Mouse (Mus musculus) gastrocnemius, postnatal 25 days (tissue): Measurements from ENCODE around the gene Rbfox1. TPM values are rescaled to one million over a fixed set of nuclear protein-coding genes. Genes with fewer than 3 reads are reported as not detected.

Source experiments
- DNase-seq: peaks from one replicate; pipeline ENCODE4 v3.0.0; 2022
- total RNA-seq, 2 experiments: library from RNA; stranded (reverse); gene quantifications; 1 replicate in 1 of 2; 2 replicates in 1 of 2; pipeline ENCODE4 v1.2.3; 2021

Gene Rbfox1
- total RNA-seq, 2 experiments from 2014 or later = 146 to 174 TPM

DNA sequence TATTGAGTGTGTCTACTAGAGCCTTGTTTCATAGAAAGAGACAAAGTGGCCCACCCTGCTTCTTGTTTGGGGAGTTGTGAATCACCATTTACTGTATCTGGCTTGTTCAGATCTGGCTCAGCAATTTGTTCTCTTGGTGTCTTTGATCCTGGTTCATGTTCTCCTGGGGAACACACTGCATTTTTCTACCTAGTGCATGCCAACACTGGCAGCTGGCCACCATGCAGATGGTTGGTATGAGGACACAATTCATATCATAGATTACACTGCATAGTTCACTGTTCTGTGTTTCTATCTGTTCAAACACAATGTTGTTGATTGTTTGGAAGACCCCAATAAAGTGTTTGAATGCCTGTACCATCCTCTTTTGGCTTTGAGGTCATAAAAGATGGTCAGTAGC, 948.3 kb downstream of the Rbfox1 start:
- no peak for DNase-seq

DNA sequence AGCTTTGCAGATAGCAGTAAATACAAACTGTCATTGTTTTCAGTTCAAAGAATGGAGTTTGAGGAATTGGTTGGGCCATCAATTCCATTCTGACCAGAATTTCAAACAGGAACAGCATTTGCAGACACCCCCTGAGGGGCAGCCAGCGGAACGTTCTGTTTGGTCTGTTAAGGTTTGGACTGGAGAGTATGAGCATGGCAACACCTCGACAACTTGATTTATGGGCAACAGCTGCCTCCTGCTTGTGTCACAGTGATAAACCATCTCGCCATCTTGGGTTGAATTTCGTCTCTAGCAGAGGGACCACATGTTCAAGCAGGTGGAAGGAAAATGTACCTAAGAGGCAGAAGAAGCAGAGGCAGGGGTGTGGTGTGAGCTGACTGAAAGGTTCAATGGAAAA, 949.9 kb downstream of the Rbfox1 start:
- peak; percentile 14 for DNase-seq

DNA sequence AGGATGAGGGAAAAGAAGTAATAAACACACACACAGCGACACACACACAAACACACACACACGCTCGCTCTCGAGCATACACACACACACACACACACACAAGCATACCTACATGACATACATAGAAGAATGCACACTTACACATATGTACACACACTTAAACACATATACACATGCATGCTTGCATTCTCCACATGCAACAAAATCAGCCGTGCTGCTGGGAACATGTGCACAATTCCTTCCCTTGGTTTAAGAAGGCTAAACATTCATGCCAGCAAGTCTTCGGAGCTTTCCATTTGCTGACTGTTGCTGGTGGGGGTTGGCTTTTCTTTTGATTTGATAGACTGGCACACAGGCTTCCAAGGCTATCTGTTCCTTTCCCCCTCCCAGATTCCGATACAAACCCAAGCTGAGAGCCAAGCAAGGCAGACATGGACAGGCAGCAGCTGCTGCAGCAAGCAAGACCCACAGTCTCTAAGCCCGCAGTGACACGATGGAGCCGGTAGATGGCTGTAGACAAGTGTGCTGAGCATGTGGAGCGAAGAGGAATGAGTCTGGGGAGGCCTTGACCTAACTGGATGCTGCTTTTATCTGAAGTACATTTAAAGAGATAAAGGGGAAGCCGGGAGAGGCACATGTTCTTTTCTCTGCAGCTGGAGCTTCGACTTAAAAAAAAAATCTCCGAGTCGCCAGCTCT, 954.3 kb downstream of the Rbfox1 start:
- peak; percentile 23 for DNase-seq

DNA sequence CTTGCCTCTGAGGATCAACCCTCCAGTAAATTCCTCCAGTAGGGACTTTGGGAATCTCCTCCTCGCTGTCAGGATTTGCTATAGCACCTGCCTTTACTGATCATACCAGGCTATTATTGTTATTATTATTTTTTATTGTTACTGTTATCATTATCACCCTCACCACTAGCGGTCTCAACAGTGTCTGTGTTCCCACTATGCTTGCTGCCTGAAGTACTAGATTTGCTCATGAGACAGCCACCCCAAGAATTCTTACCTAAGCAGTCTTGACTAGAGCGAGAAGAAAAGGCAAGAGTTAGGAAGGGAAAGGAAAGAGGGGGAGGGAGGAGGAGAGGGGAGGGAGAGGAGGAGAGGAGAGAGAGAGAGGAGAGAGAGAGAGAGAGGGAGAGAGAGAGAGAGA, 954.9 kb downstream of the Rbfox1 start:
- no peak for DNase-seq

DNA sequence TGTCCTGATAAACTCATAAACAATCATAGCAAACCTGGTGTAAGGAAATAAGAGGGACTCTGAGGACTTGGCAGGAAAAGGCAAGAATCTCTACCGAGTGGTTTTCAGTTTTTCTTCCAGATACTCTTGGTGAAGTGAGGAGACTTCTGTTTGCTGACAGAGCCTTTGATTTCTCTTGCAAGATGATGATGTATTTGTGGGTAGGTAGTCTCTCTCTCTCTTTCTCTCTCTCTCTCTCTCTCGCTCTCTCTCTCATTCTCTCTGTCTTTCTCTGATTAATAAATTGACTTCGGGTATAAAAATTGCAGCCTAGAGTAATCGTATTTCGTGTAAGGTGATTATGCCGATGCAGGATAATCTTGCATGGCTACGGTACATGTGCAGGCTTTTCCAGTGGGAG, 955.3 kb downstream of the Rbfox1 start:
- no peak for DNase-seq

DNA sequence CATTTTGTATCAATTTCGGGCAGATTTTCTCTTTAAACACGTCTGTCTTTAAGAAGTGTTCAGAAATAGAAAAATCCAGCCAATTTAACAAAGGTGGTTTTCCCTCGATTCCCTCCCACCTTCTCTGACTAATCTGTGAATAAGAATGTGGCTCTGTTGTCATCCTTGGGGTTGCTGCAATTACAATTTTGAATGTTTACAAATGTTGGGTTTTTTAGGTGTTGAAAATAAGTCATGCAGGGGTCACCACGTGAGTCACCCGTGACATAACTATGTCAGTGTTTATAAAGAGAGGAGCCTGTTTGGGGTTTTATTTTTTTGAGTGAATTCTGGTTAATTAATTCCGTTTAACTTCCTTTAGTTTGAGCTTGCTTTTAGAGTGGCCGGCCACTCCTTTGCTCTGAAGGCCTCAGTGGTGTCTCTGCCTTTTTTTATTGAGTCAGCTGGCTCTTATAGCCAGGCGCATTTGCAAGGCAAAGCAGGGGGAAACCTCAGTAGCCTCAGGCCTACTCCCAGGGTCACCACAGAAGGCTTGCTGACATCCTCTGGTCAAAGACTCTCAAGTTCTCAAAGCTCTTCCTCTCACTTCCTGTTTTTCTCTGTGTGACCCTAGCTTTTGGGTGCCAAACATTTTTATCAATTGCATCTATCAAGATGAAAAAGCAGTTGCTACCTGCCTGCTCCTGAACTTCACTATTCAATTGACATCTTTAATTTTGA, 957.1 kb downstream of the Rbfox1 start:
- no peak for DNase-seq

DNA sequence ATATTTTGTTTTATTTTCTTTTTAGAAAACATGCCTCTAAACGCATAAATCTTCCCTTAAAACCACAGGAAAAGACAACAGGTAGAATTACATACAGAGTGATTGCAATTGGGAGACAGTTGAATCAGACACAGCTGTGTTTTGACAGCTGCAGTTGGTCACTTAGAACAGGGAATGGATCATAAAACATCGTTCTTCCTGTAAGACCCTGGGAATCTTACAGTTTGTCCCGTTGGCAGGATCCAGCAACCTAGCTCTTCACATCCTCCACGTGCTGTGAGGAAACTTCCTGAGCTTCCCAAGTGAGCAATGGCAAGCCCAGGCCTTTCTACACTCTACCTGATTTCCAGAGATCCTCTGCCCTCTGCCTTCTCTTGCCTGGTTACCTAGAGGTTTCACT, 959.5 kb downstream of the Rbfox1 start:
- DNase-seq = no peak

DNA sequence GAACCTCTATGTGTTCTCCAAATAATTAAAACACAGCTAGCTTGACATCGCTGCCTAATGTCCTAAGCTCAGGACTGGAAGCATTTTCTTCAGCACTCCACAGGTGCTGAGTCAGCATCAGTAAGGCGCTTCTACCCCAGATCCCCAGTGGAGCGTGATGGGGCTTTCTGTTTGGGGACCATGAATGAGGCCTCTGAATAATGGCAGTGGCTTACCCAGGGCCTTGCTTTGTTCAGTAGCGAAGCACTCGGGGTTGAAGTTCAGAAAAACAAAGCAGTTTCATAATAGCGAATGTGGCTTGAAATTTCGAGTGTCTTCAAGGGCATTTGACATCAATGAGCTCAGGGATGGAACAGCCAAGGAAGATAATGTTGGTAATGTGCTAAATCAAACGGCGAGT, 966.2 kb downstream of the Rbfox1 start:
- DNase-seq = no peak

DNA sequence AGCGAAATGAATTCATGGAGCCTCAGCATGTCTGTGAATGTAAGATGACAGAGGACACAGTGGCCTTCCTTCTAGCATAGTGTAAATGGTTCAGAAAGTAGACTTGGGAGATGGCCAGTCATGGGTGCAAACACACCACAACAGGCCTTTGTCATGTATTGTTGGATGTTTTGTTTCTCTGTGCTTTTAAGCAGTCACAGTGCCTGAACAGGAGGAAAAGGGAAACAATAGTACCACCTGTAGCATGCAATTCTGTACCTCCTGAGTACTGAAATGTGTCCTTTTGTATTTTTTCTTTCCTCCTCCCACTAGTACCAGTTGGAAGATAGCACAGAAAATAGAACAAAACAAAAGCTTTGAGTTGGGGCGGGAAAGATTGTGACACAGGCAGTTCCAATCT, 968.6 kb downstream of the Rbfox1 start:
- no peak for DNase-seq

DNA sequence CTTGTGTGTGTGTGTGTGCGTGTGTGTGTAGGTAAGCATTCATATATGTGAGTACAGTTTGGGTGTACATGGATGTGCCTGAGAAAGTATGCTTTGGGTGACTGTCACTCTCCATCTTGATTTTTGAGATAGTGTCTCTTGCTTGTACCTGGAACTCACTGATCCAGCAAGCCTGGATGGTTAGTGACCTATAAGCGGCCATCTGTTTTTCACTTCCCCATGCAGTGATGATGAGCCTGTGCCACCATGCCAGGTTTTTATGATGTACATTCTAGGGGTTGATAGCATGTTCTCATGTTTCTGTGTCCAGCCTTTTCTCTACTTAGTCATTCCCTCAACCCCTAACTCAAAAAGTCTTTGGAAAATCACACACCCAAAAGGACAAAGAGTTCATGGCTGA, 976.5 kb downstream of the Rbfox1 start:
- no peak for DNase-seq

DNA sequence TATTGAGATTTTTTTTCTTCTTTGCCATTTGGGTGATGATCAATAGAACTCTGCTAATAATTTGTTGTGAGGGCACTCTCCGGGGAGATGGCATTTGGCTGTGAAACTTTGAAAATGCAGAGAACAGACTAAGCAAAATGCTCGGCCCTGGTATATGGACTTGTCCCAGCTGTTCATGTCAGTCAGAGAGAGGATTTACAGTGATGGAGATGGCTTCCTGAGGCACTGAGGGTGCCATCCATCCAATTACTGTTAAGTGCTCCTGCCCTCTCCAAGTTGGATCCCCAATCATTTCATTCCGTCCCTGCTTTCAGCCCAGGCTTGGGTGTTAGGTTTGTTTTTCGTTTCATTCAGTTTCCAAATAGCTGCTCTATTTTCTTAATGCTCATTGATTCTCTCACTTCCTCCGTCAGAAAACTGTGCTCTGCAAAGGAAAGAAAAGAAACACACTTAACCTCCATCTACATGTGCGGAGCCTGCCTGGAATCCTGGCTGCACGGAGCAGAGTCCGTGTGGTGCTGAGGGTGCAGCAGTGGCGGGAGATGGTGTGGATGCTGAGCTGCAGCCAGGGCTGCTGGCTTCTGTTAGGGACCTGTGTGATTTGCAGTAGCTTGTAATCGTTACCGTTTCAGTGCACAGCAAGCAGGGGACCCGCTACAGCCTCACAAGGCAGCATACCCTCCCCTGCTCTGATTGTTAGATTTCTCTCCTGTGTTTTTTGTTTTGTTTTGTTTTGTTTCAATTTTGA, 997.7 kb downstream of the Rbfox1 start:
- DNase-seq = no peak

DNA sequence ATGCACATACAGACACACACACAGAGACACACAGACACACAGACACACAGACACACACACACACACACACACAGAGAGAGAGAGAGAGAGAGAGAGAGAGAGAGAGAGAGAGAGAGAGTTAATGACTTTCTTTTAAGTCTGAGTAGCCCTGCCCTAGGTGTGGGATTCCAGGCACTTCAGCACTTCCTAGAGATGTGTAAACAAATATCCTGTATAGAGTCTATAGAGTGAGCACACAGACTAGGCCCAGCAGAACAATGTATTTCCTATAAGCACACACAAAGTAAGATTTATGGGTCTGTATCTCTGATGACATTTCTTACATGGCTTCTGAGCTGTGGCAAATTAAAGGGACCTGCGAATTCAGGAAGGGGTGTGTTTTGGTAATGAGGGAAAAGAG, 998.6 kb downstream of the Rbfox1 start:
- no peak for DNase-seq

DNA sequence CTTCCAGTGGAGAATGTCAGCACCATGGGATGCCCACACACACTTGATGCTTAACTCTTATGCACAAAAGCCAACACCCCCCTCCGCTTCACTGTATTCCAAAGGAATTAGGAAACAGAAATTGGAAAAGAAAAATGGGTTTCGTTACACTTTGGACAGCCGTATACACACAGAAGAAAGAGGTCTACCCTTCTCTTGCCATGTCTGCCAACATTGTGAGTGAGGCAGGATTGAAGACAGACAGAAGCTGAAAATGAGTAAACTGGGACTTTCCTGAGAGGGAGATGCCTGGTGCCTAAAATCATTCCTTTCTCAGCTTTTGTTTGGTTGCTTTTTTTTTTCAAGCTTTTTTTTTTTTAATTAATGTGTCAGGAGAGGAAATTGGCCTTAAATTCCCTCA, 1000.5 kb downstream of the Rbfox1 start:
- DNase-seq = no peak

DNA sequence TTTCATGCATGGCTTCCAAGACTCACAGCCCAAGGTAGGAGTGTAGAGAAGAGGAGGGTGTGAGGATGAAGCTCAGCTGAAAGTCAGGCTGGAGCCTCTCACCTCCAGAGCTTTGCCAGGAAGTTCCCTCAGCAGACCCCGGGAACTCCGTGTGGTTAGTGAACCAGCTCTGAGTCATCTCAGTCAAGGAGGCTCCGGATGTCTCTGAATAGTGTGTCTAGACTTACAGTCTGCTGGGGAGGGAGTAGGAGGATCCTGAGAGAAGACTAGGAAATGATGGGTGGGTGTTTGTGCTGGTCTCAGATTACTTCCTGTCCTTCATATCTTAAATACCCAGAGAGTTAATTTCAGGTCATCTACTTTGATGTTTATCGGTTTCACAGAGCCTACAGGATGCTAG, 1004.1 kb downstream of the Rbfox1 start:
- DNase-seq = no peak

DNA sequence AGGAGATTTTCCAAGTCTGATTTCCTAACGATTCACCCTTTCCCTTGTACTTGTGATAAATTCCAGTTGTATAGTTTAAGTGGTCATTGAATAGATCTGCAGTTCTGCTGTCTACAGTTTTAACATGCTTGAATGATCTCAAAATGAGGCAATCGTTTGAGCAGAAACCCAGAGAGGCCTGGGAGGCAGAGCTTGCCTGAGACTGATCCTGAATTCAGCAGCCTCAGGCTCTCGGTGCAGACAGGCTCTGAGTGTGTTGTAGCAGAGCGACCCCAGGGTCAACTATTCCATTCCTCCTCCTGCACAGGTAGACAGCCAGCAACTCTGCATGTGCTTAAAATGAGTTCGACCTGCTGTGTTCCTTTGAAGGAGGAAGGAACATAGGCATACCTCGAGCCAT, 1012.6 kb downstream of the Rbfox1 start:
- no peak for DNase-seq

DNA sequence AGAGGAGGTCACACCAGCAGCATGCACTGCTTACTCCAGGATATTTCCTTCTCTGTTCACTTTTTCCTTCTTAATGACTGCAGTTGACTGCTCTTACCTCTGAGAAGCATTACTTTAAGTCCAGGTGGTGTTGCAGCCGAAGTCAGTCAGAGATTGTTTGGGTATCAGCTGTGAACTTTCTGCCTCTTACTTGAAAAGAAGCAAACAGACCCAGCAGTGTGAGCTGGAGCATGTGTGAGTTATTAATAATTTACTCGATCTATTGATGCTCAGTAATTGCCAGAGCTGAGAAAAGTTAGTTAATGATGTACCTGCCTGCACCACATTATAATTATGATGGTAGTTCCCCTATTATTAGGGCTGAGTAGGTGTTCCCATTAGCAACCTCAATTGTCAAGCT, 1014.9 kb downstream of the Rbfox1 start:
- DNase-seq = no peak

DNA sequence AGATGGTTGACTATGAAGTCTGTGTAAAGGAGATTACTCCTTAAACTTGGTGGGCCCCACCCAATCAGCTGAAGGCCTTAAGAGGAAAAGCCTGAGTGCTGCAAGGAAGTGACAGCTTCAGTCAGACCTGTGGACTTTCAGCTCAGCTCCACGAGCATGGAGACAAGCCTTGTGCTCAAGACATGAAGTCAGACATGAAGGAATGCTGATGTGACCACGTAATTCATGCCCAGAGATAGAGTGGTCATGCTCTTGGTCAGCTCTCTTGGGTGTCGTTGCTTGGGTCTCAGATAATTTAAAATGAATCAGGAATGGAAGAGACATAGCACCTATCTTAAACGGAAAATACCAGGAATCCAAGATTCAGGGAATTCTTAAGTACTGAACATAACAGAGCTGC, 1019.8 kb downstream of the Rbfox1 start:
- no peak for DNase-seq

DNA sequence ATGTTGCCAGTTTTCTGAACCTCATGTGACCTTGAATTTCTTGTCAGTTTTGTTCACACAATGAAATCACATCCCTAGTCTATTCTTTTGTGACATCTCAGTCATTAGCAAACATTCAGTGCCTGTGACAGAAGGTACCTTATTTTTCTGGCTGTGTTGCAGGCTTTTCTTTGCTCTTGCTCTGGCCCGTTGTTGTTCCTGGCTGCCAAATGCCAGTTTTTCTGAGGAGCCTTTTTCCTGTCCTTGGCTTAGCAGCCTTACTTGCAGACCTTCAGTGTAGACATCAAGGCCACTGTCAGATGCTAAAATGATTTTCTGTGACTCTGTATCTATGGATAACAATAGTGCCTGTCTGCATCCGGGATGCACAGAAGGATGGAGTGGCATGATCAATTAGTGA, 1020.8 kb downstream of the Rbfox1 start:
- DNase-seq = no peak

DNA sequence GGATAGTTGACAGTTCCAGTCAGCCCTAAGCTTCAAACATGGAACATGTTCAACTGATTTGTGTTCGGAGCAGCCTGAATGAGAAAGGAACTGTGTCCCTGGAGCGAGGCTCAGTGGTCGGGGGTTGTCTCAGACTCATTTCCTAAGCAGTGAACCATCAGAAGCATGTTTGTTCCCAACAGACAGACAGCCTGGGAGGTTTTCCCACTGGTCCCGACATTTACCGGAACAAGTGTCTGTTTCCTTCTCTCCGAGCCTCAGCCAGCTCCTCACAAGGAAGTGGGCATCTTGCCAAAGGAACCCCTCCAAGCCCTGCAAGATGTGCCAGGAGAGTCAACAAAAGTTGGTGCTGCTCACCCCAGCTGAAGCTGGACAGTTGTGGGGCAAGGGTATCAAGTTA, 1022.4 kb downstream of the Rbfox1 start:
- no peak for DNase-seq

DNA sequence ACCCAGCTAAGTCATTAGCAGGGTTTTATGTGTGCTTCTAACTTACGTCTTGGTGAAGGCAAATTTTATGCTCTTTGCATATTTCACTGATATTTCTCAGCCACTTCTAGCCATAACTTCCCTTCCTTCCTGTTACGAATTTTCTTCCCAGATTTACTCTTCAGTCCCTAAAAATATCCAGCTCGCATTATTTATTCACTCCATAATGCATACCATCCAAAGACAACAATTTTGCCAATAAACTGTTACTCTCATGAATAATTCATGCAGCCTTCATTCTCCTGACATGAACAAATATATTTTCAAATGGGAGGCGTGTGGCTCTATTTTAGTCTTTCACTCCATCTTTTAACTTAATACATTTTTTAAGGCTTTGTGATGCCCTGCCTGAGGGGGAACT, 1029.4 kb downstream of the Rbfox1 start:
- DNase-seq = no peak

DNA sequence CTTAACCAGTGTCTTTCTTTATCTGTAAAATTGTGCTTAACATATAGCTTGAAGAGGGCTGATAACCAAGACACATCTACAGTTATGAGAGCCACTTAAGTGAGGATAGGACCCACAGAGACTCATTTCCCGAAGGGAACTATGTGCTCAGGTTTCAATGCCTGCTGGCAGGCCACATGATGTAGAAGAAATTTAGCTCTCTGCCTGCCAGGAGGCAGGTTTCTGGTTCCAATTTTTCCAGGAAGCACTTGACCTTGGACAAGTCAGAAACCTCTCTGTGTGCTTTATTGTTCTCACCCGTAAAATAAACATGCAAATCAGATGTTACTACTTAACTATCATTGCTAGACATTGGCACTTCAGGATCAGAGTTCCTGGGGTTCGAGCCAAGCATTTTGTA, 1033.5 kb downstream of the Rbfox1 start:
- no peak for DNase-seq

DNA sequence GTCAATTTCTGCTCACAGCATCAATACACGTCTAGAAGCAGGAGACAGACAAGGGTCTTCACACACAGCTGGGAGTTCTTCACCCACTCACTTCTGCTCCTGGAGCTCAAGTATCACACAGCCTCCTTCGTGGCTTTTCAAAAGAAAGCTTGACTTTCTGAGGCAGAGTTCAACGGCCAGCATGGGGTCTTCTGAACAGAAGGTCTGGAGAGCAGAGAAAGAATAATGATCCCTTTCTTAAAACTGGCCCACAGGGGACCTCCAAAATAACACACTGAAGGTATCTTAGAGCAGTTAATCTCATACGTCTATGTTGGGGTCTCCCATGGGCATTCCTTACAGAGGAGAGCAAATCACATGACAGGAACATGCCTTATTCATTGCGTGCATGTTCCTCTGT, 1034.5 kb downstream of the Rbfox1 start:
- DNase-seq = no peak

DNA sequence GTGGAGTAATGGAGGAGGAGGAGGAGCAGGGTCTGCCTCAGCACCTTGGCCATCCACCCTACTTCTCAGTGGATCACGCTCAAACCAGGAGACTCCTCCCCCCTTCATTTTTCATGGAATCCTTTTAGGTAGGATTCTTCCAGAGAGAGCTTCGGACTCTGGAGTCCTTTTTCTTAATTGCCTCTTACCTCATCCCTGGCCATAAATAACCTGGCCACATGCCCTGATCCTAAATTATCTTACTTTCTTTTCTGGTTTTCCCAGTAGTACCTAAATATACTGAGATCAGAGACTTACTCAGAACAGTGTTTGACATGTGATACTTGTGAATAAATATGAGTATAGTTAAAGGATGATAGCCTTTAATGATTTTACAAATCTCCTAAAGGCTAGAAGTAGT, 1042.5 kb downstream of the Rbfox1 start:
- no peak for DNase-seq

DNA sequence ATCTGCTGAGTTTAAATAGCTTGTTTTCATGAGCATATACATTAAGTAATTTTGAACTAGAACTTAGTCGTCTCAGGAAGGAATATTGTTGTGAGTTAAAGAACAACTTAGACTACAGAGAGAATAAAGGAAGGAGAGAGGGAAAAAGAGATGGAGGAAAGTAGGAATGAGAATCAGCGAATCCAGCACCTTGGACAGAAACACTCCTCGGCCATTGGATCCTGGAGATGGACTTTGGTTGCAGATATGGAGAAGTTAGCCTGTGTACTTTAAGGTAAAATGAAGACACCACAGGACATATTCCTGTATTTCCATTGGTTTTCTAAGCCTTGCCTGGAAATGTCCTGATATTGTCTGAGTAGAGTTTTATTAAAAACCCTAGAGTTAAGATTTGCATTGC, 1045.6 kb downstream of the Rbfox1 start:
- no peak for DNase-seq
